Mouse (Mus musculus) liver, postnatal 0 days (tissue): ENCODE data around the gene Gfod1.

Source experiments
- CTCF ChIP-seq: sonication (generic); IDR thresholded peaks from 2 replicates; pipeline ENCODE4 v1.5.1; 2016; ENCODE audit warnings: antibody characterized with exemption, low read depth
- EP300 ChIP-seq: IDR thresholded peaks from 2 replicates; pipeline ENCODE4 v1.6.1; 2016; ENCODE audit warnings: antibody characterized with exemption, low read depth, mild to moderate bottlenecking

DNA sequence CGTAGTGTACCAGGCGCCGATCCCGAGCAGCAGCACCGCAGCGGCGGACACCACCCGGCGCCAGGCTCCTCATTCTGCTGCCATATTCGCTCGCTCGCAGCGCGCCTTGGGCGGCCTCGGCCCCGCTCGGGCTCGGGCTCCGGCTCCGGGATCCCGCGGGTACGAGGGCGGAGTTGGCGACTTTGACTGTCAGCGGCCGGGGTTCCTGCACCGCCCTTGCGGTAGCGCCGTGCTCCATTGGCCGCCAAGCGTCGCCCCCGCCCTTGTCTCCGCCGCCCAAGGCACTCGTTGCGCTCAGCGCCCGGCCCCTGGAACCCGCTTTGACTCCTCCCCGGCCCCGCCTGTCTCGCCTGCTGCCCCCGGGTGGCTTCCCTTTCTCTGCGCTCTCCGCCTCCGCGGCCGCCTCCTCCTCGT is at the start of gene Gfod1:
- TF ChIP-seq EP300: no peak
- peak; percentile 65 for TF ChIP-seq CTCF
